Mouse (Mus musculus) limb, embryonic 12.5 days (tissue): ENCODE data around the gene Gse1. TPM values are rescaled to one million over a fixed set of nuclear protein-coding genes. Genes with fewer than 3 reads are reported as not detected.

Source experiments
- ATAC-seq: fragments of 200-750 bp; cut with Nextera tagmentation; 2 replicates; pipeline ENCODE4 v1.8.0; 2017; ENCODE audit warnings: low read depth, moderate TSS enrichment; ENCODE audit not compliant: insufficient number of reproducible peaks, insufficient read depth, low FRiP score, low TSS enrichment
- H3K27ac ChIP-seq: fragments of 300-500 bp; sonication (generic); 2 replicates; pipeline ENCODE4 v1.5.1; 2016; ENCODE audit warnings: mild to moderate bottlenecking, moderate library complexity
- H3K27me3 ChIP-seq: fragments of 300-500 bp; sonication (generic); 2 replicates; pipeline ENCODE4 v1.6.1; 2016; ENCODE audit warnings: mild to moderate bottlenecking, moderate library complexity
- H3K36me3 ChIP-seq: fragments of 300-500 bp; sonication (generic); 2 replicates; pipeline ENCODE4 v1.6.1; 2016; ENCODE audit warnings: mild to moderate bottlenecking, moderate library complexity
- H3K4me1 ChIP-seq: fragments of 300-500 bp; sonication (generic); replicated peaks from 2 replicates; pipeline ENCODE4 v1.6.1; 2016
- H3K4me2 ChIP-seq: fragments of 300-500 bp; sonication (generic); 2 replicates; pipeline ENCODE4 v1.6.1; 2016; ENCODE audit warnings: mild to moderate bottlenecking, moderate library complexity
- H3K4me3 ChIP-seq: fragments of 300-500 bp; sonication (generic); replicated peaks from 2 replicates; pipeline ENCODE4 v1.5.1; 2016; ENCODE audit warnings: mild to moderate bottlenecking
- H3K9ac ChIP-seq: fragments of 300-500 bp; sonication (generic); replicated peaks from 2 replicates; pipeline ENCODE4 v1.6.1; 2016; ENCODE audit warnings: mild to moderate bottlenecking, moderate library complexity
- H3K9me3 ChIP-seq: fragments of 300-500 bp; sonication (generic); 2 replicates; pipeline ENCODE4 v1.6.1; 2016; ENCODE audit warnings: mild to moderate bottlenecking, moderate library complexity
- WGBS: fragments of 180-500 bp; shearing (Covaris S2); methylation state at CpG from one replicate; pipeline ENCODE4 v1.1.7; 2016; 5-methylcytosine and 5-hydroxymethylcytosine counted together
- polyA plus RNA-seq: library from polyadenylated mRNA; unstranded; fragments of >200 nt; fragmentation: Nextera tagmentation; extraction: Ambion mirVana; gene quantifications from 2 replicates; pipeline ENCODE4 v1.2.1, GENCODE M21; 2016

The Gse1 gene
- polyA plus RNA-seq, 1 experiment from 2014 or later: 9.1 TPM

GRCm38 (mm10) chr8:120426105-120426504 is 197.8 kb downstream of the Gse1 start:
- Histone ChIP-seq H3K4me2 (peak overlapping the region; percentile 19; the same call in 1 of the 2 replicates), H3K36me3 (no peaks in the 10 kb centered on the region), H3K4me3 (no peak overlapping the region), H3K9me3 (no peaks in the 10 kb centered on the region), H3K9ac (no peak overlapping the region), H3K4me1 (peaks cover 80% of the 10 kb centered on the region), H3K27ac (peak overlapping the region; percentile 85), H3K27me3 (peaks cover under 1% of the 10 kb centered on the region; the same call in 1 of the 2 replicates)
- ATAC-seq: no peak
- WGBS: 31% methylated on average over 1 of the region's 1 CpGs

- Histone ChIP-seq H3K27ac (peak overlapping the region; percentile 85), H3K4me3 (no peak overlapping the region), H3K36me3 (no peaks in the 10 kb centered on the region), H3K4me2 (no peak overlapping the region), H3K4me1 (peaks cover 73% of the 10 kb centered on the region), H3K9ac (0 out of 2 replicates have a peak overlapping the region, but pooled peaks have one; percentile 32), H3K9me3 (no peaks in the 10 kb centered on the region), H3K27me3 (no peaks in the 10 kb centered on the region)
- WGBS: 36% methylated on average over 20 of the region's 20 CpGs
- ATAC-seq: no peak
Observed at GRCm38 (mm10) chr8:120426622-120427385, 198.5 kb downstream of the Gse1 start.

DNA sequence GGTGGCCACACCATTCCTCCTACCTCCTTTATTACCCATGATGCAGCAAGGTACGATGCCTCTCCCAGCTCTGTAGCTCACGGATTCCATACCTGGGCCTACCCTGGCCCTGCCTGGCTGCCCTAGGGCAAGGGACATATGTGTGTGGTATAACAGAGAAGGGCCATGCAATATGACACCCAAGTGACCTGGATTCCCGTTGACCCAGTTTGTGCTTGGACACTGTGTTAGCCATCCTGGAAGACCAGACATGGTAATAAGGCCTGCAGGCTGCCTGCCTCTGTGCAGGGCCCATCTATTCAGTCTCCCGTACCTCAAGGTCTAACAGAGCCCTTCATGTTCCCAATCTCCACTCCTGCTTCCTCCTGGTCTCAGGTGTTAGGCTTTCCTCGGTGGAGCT is 200.2 kb downstream of the Gse1 start:
- no peak for ATAC-seq
- Histone ChIP-seq H3K27me3 (no peaks in the 10 kb centered on the region), H3K9me3 (no peaks in the 10 kb centered on the region), H3K9ac (no peak overlapping the region), H3K27ac (no peak overlapping the region), H3K4me1 (peaks cover 68% of the 10 kb centered on the region), H3K36me3 (0 out of 2 replicates have a peak, but pooled peaks cover 3% of the 10 kb centered on the region), H3K4me3 (no peak overlapping the region), H3K4me2 (no peak overlapping the region)
- WGBS: 61% methylated on average over 5 of the region's 5 CpGs

DNA sequence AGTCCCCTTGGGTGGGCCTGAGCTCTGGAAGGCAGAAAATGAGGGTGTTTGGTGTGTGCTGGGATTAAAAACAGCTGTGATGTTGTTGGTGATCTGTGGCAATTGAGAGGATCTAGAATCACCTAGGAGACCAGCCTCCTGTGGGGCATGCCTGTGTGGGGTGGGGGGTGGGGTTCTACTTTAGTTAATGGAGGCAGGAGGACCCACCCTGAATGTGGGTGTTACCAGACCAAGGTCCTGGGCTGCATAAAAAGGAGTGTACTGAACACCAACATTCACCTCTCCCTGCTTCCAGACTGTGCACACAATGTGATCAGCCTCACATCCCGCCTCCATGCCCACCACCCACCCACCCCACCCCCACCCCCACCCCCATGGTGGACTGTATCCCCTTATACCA is 200.9 kb downstream of the Gse1 start:
- H3K36me3 ChIP-seq: 0 out of 2 replicates have a peak, but pooled peaks cover 7% of the 10 kb centered on the region
- no peak for ATAC-seq
- no peak overlapping the region for H3K4me2 ChIP-seq
- no peaks in the 10 kb centered on the region for H3K27me3 ChIP-seq
- peaks cover 62% of the 10 kb centered on the region for H3K4me1 ChIP-seq
- H3K9me3 ChIP-seq: no peaks in the 10 kb centered on the region
- WGBS: 100% methylated on average over 1 of the region's 1 CpGs
- H3K9ac ChIP-seq: no peak overlapping the region
- H3K27ac ChIP-seq: no peak overlapping the region
- no peak overlapping the region for H3K4me3 ChIP-seq

DNA sequence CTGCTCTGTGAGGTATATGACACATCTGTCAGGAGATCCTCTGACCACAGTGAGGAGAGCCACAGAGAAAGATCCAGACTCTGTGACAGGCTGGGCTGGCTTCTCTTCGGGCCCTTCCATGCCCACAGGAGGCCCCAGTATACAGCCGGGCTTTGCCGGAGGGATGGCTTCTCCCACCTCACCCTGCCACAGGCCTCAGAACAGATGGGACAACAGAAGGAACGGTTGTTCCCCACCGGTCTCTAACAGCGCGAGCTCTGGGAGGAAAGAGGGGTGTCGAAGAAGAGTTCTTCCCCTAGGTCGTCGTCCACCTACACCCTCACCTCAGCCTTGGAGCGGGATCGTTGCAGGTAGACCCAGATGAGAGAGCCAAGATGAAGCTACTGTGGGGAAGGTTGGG is 202.8 kb downstream of the Gse1 start:
- Histone ChIP-seq H3K4me1 (peaks cover 44% of the 10 kb centered on the region), H3K36me3 (0 out of 2 replicates have a peak, but pooled peaks cover 7% of the 10 kb centered on the region), H3K4me3 (no peak overlapping the region), H3K27ac (no peak overlapping the region), H3K27me3 (0 out of 2 replicates have a peak, but pooled peaks cover 5% of the 10 kb centered on the region), H3K9me3 (no peaks in the 10 kb centered on the region), H3K4me2 (no peak overlapping the region), H3K9ac (no peak overlapping the region)
- ATAC-seq: no peak
- 82% methylated on average over 12 of the region's 12 CpGs for WGBS

DNA sequence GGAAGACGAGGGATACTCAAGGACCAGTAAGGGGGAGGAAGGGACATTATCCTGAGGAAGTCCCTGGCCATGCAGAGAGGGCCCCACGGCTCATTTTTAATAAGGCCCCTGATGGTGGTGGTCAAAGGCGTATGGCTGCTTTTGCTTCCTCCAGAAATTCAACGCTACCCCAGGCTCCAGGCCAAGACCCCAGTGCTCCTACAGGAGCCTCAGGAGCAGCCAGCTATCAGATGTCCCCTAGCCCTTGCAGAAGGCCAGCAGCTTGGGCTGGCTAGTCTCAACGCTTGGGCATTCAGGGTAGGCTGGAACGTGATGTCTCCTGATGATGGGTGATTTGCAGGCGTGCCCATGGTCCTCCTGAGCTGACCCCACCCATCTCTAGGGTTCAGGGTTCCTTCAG is 204.2 kb downstream of the Gse1 start:
- 79% methylated on average over 7 of the region's 7 CpGs for WGBS

DNA sequence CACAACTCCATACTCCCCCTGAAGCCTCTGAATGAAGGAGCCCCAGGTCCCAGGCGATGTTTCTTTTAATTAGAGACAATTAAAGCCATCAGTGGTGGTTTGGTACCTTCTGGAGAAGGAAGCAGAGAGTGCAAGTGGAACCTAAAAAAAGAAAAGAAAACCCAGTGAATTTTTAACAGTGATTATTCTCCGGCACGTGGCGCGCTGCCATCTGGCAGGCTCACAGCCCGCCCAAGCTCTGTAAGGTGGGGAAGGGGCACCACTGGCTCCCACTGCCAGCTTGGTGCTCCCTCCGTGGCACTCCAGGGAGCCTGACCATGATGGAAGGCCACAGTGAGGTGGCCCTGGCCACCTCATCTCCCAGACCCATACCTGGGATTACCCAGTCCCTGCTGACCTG is 204.9 kb downstream of the Gse1 start:
- no peaks in the 10 kb centered on the region for H3K9me3 ChIP-seq
- peaks cover 23% of the 10 kb centered on the region for H3K27me3 ChIP-seq
- 86% methylated on average over 7 of the region's 7 CpGs for WGBS
- ATAC-seq: no peak
- H3K27ac ChIP-seq: no peak overlapping the region
- H3K4me3 ChIP-seq: no peak overlapping the region
- H3K4me2 ChIP-seq: no peak overlapping the region
- 0 out of 2 replicates have a peak, but pooled peaks cover 7% of the 10 kb centered on the region for H3K36me3 ChIP-seq
- H3K9ac ChIP-seq: no peak overlapping the region
- H3K4me1 ChIP-seq: peaks cover 44% of the 10 kb centered on the region

More for the DNA sequence above, 204.2 kb downstream of the Gse1 start:
- Histone ChIP-seq H3K9me3 (no peaks in the 10 kb centered on the region), H3K4me3 (no peak overlapping the region), H3K36me3 (0 out of 2 replicates have a peak, but pooled peaks cover 7% of the 10 kb centered on the region), H3K27me3 (peaks cover 16% of the 10 kb centered on the region), H3K27ac (no peak overlapping the region), H3K4me2 (no peak overlapping the region), H3K4me1 (peaks cover 44% of the 10 kb centered on the region), H3K9ac (no peak overlapping the region)
- no peak for ATAC-seq

- H3K4me3 ChIP-seq: no peak overlapping the region
- WGBS: 100% methylated on average over 1 of the region's 1 CpGs
- ATAC-seq: no peak
- H3K9ac ChIP-seq: no peak overlapping the region
- no peak overlapping the region for H3K4me2 ChIP-seq
- H3K36me3 ChIP-seq: 0 out of 2 replicates have a peak, but pooled peaks cover 7% of the 10 kb centered on the region
- H3K4me1 ChIP-seq: peaks cover 44% of the 10 kb centered on the region
- H3K27ac ChIP-seq: no peak overlapping the region
- H3K27me3 ChIP-seq: peaks cover 29% of the 10 kb centered on the region
- no peaks in the 10 kb centered on the region for H3K9me3 ChIP-seq
Observed at GRCm38 (mm10) chr8:120433734-120434133, 205.5 kb downstream of the Gse1 start.

DNA sequence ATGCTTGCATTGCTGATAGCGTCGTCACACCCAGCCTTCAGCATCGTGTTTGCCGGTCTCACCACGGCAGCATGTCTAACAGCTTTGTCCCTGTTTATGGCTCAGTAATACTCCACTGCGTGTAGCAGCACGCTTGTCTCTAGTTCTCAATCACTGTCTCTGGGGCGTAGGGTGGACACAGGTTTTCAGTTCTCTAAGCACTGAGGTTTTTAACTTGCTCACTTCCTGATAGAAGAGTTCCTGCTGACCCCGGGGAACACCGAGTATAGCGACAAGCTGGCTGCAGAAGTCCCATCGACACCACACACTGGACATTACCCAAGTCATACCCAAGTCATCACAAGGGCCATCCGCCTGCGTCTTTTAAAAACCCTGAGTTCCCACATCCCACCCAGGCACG is 207.5 kb downstream of the Gse1 start:
- Histone ChIP-seq H3K27ac (no peak overlapping the region), H3K9ac (no peak overlapping the region), H3K4me2 (no peak overlapping the region), H3K9me3 (no peaks in the 10 kb centered on the region), H3K4me1 (peaks cover 59% of the 10 kb centered on the region), H3K4me3 (no peak overlapping the region), H3K27me3 (peaks cover 42% of the 10 kb centered on the region), H3K36me3 (0 out of 2 replicates have a peak, but pooled peaks cover 7% of the 10 kb centered on the region)
- no peak for ATAC-seq
- WGBS: 91% methylated on average over 15 of the region's 15 CpGs

DNA sequence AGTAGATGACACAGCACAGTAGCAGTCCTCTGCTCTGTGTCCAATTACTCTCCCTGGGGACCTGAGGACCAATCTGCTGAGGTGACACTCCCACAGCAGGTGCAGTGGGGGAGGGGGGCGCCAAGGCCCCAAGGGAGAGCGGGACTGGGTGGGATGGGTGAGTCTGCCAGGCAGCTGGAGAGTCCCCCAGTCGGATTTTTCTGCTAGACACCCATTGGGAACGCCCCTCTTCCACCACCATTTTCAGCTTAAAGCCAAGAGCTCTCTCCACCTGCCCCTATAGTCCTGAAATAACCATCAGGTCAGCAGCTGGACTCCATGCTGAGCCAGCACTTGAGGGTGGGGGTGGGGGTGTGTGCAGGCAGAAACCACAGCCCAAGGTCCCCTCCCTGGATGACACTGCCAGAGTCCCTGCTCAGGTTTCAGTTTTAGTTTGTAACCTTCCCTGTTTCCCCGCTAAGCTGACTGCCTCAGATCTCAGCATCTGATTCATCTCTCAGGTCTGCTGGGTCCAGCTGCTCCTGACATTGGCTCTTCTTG is 208.3 kb downstream of the Gse1 start:
- no peak overlapping the region for H3K4me3 ChIP-seq
- no peak overlapping the region for H3K9ac ChIP-seq
- peaks cover 65% of the 10 kb centered on the region for H3K4me1 ChIP-seq
- ATAC-seq: no peak
- H3K9me3 ChIP-seq: no peaks in the 10 kb centered on the region
- 0 out of 2 replicates have a peak, but pooled peaks cover 7% of the 10 kb centered on the region for H3K36me3 ChIP-seq
- no peak overlapping the region for H3K4me2 ChIP-seq
- no peak overlapping the region for H3K27ac ChIP-seq
- WGBS: 54% methylated on average over 5 of the region's 5 CpGs
- H3K27me3 ChIP-seq: peaks cover 50% of the 10 kb centered on the region

DNA sequence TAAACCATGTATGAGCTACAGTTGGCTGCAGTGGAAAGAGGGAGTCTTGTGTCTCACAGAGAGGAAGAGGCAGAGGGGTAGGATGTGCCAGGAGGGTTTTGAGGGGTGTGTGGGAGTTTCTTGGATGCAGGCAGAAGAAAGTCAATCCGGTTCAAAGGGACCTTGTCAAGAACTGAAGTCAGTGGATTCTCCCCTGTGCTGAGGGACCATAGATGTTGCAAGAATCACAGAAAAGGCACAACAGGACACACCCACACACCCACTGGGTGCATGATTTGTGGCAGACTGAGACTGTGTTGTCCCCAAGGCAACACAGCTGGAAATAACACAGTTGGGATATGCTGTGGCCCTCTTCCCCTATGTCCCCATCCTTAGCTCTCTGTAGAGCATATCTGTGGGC is 209.0 kb downstream of the Gse1 start:
- no peaks in the 10 kb centered on the region for H3K9me3 ChIP-seq
- 0 out of 2 replicates have a peak, but pooled peaks cover 7% of the 10 kb centered on the region for H3K36me3 ChIP-seq
- no peak overlapping the region for H3K4me2 ChIP-seq
- ATAC-seq: no peak
- 75% methylated on average over 1 of the region's 1 CpGs for WGBS
- no peak overlapping the region for H3K4me3 ChIP-seq
- H3K27ac ChIP-seq: no peak overlapping the region
- H3K9ac ChIP-seq: no peak overlapping the region
- peaks cover 70% of the 10 kb centered on the region for H3K4me1 ChIP-seq
- peaks cover 55% of the 10 kb centered on the region for H3K27me3 ChIP-seq
